Mouse (Mus musculus): Measurements from ENCODE around the gene Tcta. TPM values are rescaled to one million over a fixed set of nuclear protein-coding genes. Genes with fewer than 3 reads are reported as not detected.
A peak's percentile ranks its signal among the peaks of the same experiment; 100 is the strongest.

Tcta gene
- polyA plus RNA-seq, 1 experiment from 2014 or later = 31.2 TPM

DNA sequence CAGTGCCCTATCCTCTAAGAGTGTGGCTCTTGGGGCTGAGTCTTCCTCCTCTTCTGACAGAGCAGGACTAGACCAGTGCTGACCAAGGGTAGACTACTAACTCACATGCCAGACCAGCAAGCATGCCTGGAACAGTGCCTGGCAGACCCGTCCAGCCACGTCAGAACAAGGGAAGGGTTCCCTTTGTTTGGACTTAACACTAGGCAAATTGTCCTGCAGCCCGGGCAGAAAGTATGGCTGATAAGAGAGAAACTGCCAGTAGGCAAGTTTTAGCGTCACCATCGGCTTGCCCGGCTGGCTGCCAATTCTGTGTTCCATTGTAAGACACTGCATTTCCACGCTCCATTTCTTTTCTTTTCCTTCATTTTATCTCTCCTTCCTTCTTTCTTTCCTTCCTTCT is 38.3 kb downstream of the Tcta start:
- Histone ChIP-seq H3K4me3 (no peak overlapping the region), H3K36me3 (no peaks in the 10 kb centered on the region), H3K4me1 (replicated peaks) (peaks cover 50% of the 10 kb centered on the region), H3K9ac (no peak overlapping the region), H3K27ac (ENCODE audit: poor library complexity, severe bottlenecking) (peak overlapping the region; percentile 45), H3K4me2 (no peak overlapping the region), H3K9me3 (replicated peaks) (no peaks in the 10 kb centered on the region), H3K27me3 (replicated peaks) (no peaks in the 10 kb centered on the region)
- 40% methylated on average over 7 of the region's 7 CpGs for WGBS
- ATAC-seq (ENCODE audit: insufficient number of reproducible peaks, low FRiP score) = no peak

- H3K4me3 ChIP-seq = no peak overlapping the region
- peaks cover 54% of the 10 kb centered on the region for H3K4me1 ChIP-seq (replicated peaks)
- peak overlapping the region; percentile 56 for H3K27ac ChIP-seq (ENCODE audit: poor library complexity, severe bottlenecking)
- no peak for ATAC-seq (ENCODE audit: insufficient number of reproducible peaks, low FRiP score)
- H3K9me3 ChIP-seq (replicated peaks) = no peaks in the 10 kb centered on the region
- H3K9ac ChIP-seq = no peak overlapping the region
- no peak overlapping the region for H3K4me2 ChIP-seq
- H3K36me3 ChIP-seq = no peaks in the 10 kb centered on the region
- 60% methylated on average over 10 of the region's 10 CpGs for whole genome bisulfite sequencing
- H3K27me3 ChIP-seq (replicated peaks) = no peaks in the 10 kb centered on the region
Measured at GRCm38 (mm10) chr9:108266261-108266935, 39.6 kb downstream of the Tcta start.

DNA sequence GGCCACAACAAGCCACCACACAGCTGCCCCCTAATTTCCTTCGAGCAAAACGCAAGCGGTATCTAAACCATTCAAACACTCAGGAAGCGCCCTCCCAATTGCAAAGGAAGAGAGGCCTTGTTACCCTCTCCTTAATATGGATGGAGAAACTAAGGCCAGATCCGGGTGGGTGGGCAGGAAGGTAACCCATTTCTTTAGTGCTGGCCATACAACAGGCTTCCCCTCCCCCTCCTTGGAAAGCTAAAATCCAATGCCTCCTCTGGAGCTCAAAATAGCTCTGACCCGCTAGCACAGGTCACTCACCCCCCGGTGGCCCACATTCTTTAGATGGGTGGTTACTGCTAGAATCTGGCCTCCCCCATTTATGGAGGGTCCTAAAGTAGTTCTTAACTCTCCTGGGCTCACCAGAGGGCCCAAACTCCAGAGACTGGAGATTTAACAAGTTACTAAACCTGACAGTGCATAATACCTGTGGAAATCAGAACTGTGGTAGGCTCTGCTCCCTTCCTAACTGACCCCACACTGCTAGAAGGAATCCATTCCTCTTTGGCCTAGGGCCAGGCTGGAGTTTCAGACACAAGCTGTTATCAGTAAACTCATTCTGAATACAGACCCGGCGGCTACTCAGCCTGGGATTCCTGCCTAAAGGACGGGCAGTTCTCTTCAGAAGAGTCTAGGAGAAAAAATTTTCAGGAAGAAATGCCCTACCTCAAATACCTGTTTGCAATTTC is 41.6 kb downstream of the Tcta start:
- ATAC-seq (ENCODE audit: insufficient number of reproducible peaks, low FRiP score) = peak; percentile 40
- H3K36me3 ChIP-seq = no peaks in the 10 kb centered on the region

GRCm38 (mm10) chr9:108263690-108264190 is 42.2 kb downstream of the Tcta start, which contains the start of gene Dag1:
Gene Dag1 (minus strand): TSS chr9:108263958.
- no peaks in the 10 kb centered on the region for H3K9me3 ChIP-seq (replicated peaks)
- H3K9ac ChIP-seq = peak within 1 kb of the TSS; percentile 97
- ATAC-seq (ENCODE audit: insufficient number of reproducible peaks, low FRiP score) = peak; percentile 98
- WGBS = under 1% methylated on average over 59 of the region's 71 CpGs
- peak within 1 kb of the TSS; percentile 80 for H3K4me2 ChIP-seq
- no peaks in the 10 kb centered on the region for H3K27me3 ChIP-seq (replicated peaks)
- H3K36me3 ChIP-seq = no peaks in the 10 kb centered on the region
- peaks cover 73% of the 10 kb centered on the region for H3K4me1 ChIP-seq (replicated peaks)
- peak within 1 kb of the TSS; percentile 99 for H3K27ac ChIP-seq (ENCODE audit: poor library complexity, severe bottlenecking)
- H3K4me3 ChIP-seq = peak within 1 kb of the TSS; percentile 98

More for the DNA sequence above, 41.6 kb downstream of the Tcta start:
- Histone ChIP-seq H3K4me3 (peak overlapping the region; percentile 98), H3K27ac (ENCODE audit: poor library complexity, severe bottlenecking) (peak overlapping the region; percentile 99), H3K9me3 (replicated peaks) (no peaks in the 10 kb centered on the region), H3K9ac (peak overlapping the region; percentile 97), H3K4me2 (peak overlapping the region; percentile 80), H3K4me1 (replicated peaks) (peaks cover 71% of the 10 kb centered on the region), H3K27me3 (replicated peaks) (no peaks in the 10 kb centered on the region)
- under 1% methylated on average over 10 of the region's 10 CpGs for WGBS

DNA sequence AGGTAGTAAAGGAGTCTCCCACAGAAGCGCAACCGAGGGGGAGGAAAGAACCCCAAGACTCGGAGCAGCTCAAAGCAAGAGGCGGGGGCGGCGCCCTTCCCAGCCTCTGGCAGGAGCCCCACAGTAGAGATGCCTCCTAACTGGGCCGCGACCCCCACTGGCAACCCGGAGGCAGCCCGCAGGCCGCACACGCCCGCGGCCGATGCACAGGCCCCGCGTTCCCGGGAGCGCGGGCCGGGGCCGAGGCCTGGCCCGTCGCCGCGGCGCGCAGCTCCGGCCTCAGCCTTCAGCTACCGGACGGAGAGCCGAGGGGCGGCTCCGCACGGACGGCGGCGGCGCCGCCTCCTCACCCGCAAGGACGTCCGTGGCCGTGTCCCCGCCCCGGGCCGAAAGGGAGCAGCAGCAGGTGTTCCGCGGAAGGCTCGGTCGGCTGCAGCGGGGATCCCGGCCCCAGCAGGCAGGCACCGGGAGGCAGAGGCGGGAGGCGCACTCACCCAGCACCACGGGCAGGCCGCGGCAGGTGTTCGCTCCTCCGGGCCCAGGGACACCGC is 42.8 kb downstream of the Tcta start:
- peak overlapping the region; percentile 97 for H3K9ac ChIP-seq
- peaks cover 69% of the 10 kb centered on the region for H3K4me1 ChIP-seq (replicated peaks)
- peak overlapping the region; percentile 98 for H3K4me3 ChIP-seq
- peak; percentile 60 for ATAC-seq (ENCODE audit: insufficient number of reproducible peaks, low FRiP score)
- no peaks in the 10 kb centered on the region for H3K27me3 ChIP-seq (replicated peaks)
- H3K9me3 ChIP-seq (replicated peaks) = no peaks in the 10 kb centered on the region
- WGBS = under 1% methylated on average over 55 of the region's 62 CpGs
- H3K36me3 ChIP-seq = no peaks in the 10 kb centered on the region
- H3K27ac ChIP-seq (ENCODE audit: poor library complexity, severe bottlenecking) = peak overlapping the region; percentile 99
- peak overlapping the region; percentile 80 for H3K4me2 ChIP-seq

GRCm38 (mm10) chr9:108262494-108263049 is 43.4 kb downstream of the Tcta start:
- Histone ChIP-seq H3K4me1 (replicated peaks) (peaks cover 64% of the 10 kb centered on the region), H3K27ac (ENCODE audit: poor library complexity, severe bottlenecking) (peak overlapping the region; percentile 99)
- ATAC-seq (ENCODE audit: insufficient number of reproducible peaks, low FRiP score) = no peak

DNA sequence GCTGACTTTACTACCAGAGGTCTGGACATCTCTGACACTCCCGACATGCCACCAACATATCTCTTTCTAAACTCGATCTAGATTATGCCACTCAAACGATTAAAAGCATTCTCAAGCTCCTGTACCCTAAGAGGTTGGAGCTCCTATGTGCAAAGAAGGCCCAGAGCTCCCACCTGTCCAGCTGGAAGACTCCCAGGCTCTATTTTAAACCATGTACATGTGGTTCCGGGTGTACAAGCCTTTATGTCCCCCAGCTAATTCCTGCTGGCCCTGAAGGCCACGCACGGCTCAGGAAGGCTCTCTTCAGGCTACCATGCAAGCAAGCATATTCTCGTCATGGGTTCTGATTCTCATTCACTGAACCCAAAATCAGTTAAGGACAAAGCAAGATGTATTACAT is 44.1 kb downstream of the Tcta start:
- Histone ChIP-seq H3K36me3 (peaks cover 4% of the 10 kb centered on the region; the same call in 1 of the 2 replicates), H3K4me3 (peak overlapping the region; percentile 98), H3K9me3 (replicated peaks) (no peaks in the 10 kb centered on the region), H3K4me1 (replicated peaks) (peaks cover 67% of the 10 kb centered on the region), H3K27me3 (replicated peaks) (no peaks in the 10 kb centered on the region), H3K9ac (peak overlapping the region; percentile 97), H3K4me2 (peak overlapping the region; percentile 80), H3K27ac (ENCODE audit: poor library complexity, severe bottlenecking) (peak overlapping the region; percentile 51; the same call in 1 of the 2 replicates)
- ATAC-seq (ENCODE audit: insufficient number of reproducible peaks, low FRiP score) = no peak
- 47% methylated on average over 7 of the region's 7 CpGs for WGBS

More at GRCm38 (mm10) chr9:108262494-108263049, 43.4 kb downstream of the Tcta start:
- Histone ChIP-seq H3K9me3 (replicated peaks) (no peaks in the 10 kb centered on the region), H3K36me3 (peaks cover 4% of the 10 kb centered on the region; the same call in 1 of the 2 replicates), H3K9ac (peak overlapping the region; percentile 97), H3K4me2 (peak overlapping the region; percentile 80), H3K27me3 (replicated peaks) (no peaks in the 10 kb centered on the region), H3K4me3 (peak overlapping the region; percentile 98)
- 37% methylated on average over 11 of the region's 11 CpGs for WGBS

GRCm38 (mm10) chr9:108260526-108260925 is 45.4 kb downstream of the Tcta start:
- Histone ChIP-seq H3K27me3 (replicated peaks) (no peaks in the 10 kb centered on the region), H3K9ac (0 out of 2 replicates have a peak overlapping the region, but pooled peaks have one; percentile 31), H3K36me3 (peaks cover 4% of the 10 kb centered on the region; the same call in 1 of the 2 replicates), H3K9me3 (replicated peaks) (no peaks in the 10 kb centered on the region), H3K4me1 (replicated peaks) (peaks cover 63% of the 10 kb centered on the region), H3K4me2 (peak overlapping the region; percentile 33; the same call in 1 of the 2 replicates), H3K4me3 (no peak overlapping the region), H3K27ac (ENCODE audit: poor library complexity, severe bottlenecking) (peak overlapping the region; percentile 69)
- 46% methylated on average over 4 of the region's 4 CpGs for WGBS
- no peak for ATAC-seq (ENCODE audit: insufficient number of reproducible peaks, low FRiP score)

Other genes starting within 250 kb of the Tcta start
- gene Mst1, start 225.7 kb downstream of the Tcta start, polyA plus RNA-seq (2016; fragmentation: Nextera tagmentation; extraction: Ambion mirVana) = 0.31 and 0.37 TPM in 2 replicates
- 32.8 and 37.0 TPM in 2 replicates for gene Rnf123, start 222.8 kb downstream of the Tcta start, polyA plus RNA-seq (2016; fragmentation: Nextera tagmentation; extraction: Ambion mirVana)
- 48.0 and 51.1 TPM in 2 replicates for gene Apeh, start 211.6 kb downstream of the Tcta start, polyA plus RNA-seq (2016; fragmentation: Nextera tagmentation; extraction: Ambion mirVana)
- gene Bsn, start 115.8 kb downstream of the Tcta start, polyA plus RNA-seq (2016; fragmentation: Nextera tagmentation; extraction: Ambion mirVana) = 0.39 and 0.50 TPM in 2 replicates
- 188 and 200 TPM in 2 replicates for gene Dag1, start 42.2 kb downstream of the Tcta start, polyA plus RNA-seq (2016; fragmentation: Nextera tagmentation; extraction: Ambion mirVana)
- gene Nicn1, start 15.7 kb downstream of the Tcta start, polyA plus RNA-seq (2016; fragmentation: Nextera tagmentation; extraction: Ambion mirVana) = 22.5 and 22.6 TPM in 2 replicates
- gene Amt, start 9.3 kb downstream of the Tcta start, polyA plus RNA-seq (2016; fragmentation: Nextera tagmentation; extraction: Ambion mirVana) = 11.7 and 13.3 TPM in 2 replicates
- 348 and 367 TPM in 2 replicates for gene Rhoa, start within 50 bp of the Tcta start, polyA plus RNA-seq (2016; fragmentation: Nextera tagmentation; extraction: Ambion mirVana)
- gene Gpx1, start 32.7 kb upstream of the Tcta start, polyA plus RNA-seq (2016; fragmentation: Nextera tagmentation; extraction: Ambion mirVana) = 1,088 and 1,118 TPM in 2 replicates
- 93.2 and 98.3 TPM in 2 replicates for gene Usp4, start 41.7 kb upstream of the Tcta start, polyA plus RNA-seq (2016; fragmentation: Nextera tagmentation; extraction: Ambion mirVana)
- gene 1700102P08Rik, start 86.6 kb upstream of the Tcta start, polyA plus RNA-seq (2016; fragmentation: Nextera tagmentation; extraction: Ambion mirVana) = 0.40 and 0.55 TPM in 2 replicates
- 1.0 and 1.5 TPM in 2 replicates for gene Ccdc36, start 122.3 kb upstream of the Tcta start, polyA plus RNA-seq (2016; fragmentation: Nextera tagmentation; extraction: Ambion mirVana)
- not detected in 2 replicates for gene BC048562, start 130.3 kb upstream of the Tcta start, polyA plus RNA-seq (2016; fragmentation: Nextera tagmentation; extraction: Ambion mirVana)
- 39.1 and 39.2 TPM in 2 replicates for gene Ccdc71, start 154.4 kb upstream of the Tcta start, polyA plus RNA-seq (2016; fragmentation: Nextera tagmentation; extraction: Ambion mirVana)
- gene Klhdc8b, start 155.4 kb upstream of the Tcta start, polyA plus RNA-seq (2016; fragmentation: Nextera tagmentation; extraction: Ambion mirVana) = 96.5 and 99.1 TPM in 2 replicates
- 67.2 and 68.6 TPM in 2 replicates for gene Lamb2, start 173.6 kb upstream of the Tcta start, polyA plus RNA-seq (2016; fragmentation: Nextera tagmentation; extraction: Ambion mirVana)
- gene Usp19, start 184.4 kb upstream of the Tcta start, polyA plus RNA-seq (2016; fragmentation: Nextera tagmentation; extraction: Ambion mirVana) = 78.0 and 84.2 TPM in 2 replicates
- 70.1 and 73.1 TPM in 2 replicates for gene Qars, start 201.5 kb upstream of the Tcta start, polyA plus RNA-seq (2016; fragmentation: Nextera tagmentation; extraction: Ambion mirVana)
- gene Qrich1, start 210.6 kb upstream of the Tcta start, polyA plus RNA-seq (2016; fragmentation: Nextera tagmentation; extraction: Ambion mirVana) = 108 and 115 TPM in 2 replicates

Measured in heart, embryonic 12.5 days (tissue).